Mouse (Mus musculus): Measurements from ENCODE around the gene Hnrnpa1. TPM values are rescaled to one million over a fixed set of nuclear protein-coding genes. Genes with fewer than 3 reads are reported as not detected.
"Not testable (repeated sequence)": the region's sequence is repeated elsewhere in the genome, so short reads cannot be mapped to it uniquely, and the experiment has no call there.

The Hnrnpa1 gene
- polyA plus RNA-seq, 1 experiment from 2014 or later: 211 TPM

DNA sequence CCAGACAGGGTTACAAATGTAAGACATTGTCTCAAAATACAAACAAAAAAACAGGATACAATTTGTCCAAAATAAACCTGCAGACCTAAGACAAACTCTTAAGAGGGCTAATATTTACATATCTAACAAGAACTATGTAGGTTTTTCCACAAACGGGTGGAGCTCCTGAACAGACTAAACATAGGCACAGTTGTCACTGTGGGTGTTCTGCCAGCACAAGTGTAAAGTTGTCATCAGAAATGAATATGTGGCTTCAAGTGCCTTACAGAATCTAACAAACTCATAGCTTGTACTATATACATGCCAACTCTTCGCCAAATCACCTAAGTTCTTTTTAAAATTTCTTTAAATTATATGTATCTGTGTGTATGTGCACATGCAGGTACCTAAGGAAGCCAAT lies 7.1 kb upstream of the Hnrnpa1 start:
- Histone ChIP-seq H3K36me3 (ENCODE audit: insufficient read depth, low read length) (no peaks in the 10 kb centered on the region), H3K9me3 (ENCODE audit: low read length) (no peaks in the 10 kb centered on the region), H3K27me3 (replicated peaks; ENCODE audit: insufficient read depth, low read length) (no peaks in the 10 kb centered on the region), H3K4me1 (ENCODE audit: insufficient read depth, low read depth, low read length) (peaks cover 3% of the 10 kb centered on the region; the same call in 1 of the 2 replicates), H3K9ac (replicated peaks; ENCODE audit: low read depth) (no peak overlapping the region), H3K4me2 (replicated peaks; ENCODE audit: low read depth, low read length) (no peak overlapping the region), H3K27ac (ENCODE audit: low read length) (no peak overlapping the region), H3K4me3 (ENCODE audit: low read depth, low read length) (no peak overlapping the region)
- WGBS: 51% methylated on average over 2 of the region's 2 CpGs
- no peak for TF ChIP-seq CTCF (IDR thresholded peaks at IDR 0.05)
- DNase-seq (ENCODE audit: low spot score) (no peak), ATAC-seq (no peak)

DNA sequence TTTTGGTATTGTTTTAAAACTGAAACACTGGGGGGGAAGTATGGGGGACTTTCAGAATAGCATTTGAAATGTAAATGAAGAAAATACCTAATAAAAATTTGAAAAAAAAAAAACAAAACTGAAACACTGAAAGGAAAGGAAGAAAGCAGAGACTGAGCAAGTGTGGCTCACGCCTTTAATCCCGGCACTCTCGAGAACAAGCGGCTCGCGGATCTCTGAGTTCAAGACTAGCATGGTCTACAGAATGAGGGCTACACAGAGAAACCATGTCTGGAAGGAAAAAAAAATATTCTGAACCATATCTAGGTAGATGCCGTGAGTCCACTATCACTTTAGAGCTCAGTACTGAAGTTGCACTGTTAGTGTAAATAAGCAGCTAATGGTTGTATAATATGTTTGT lies 2.9 kb upstream of the Hnrnpa1 start:
- H3K4me1 ChIP-seq (ENCODE audit: insufficient read depth, low read depth, low read length): no peaks in the 10 kb centered on the region
- H3K27me3 ChIP-seq (replicated peaks; ENCODE audit: insufficient read depth, low read length): no peaks in the 10 kb centered on the region
- H3K4me3 ChIP-seq (ENCODE audit: low read depth, low read length): no peak overlapping the region
- no peak overlapping the region for H3K9ac ChIP-seq (replicated peaks; ENCODE audit: low read depth)
- WGBS: 83% methylated on average over 7 of the region's 7 CpGs
- H3K27ac ChIP-seq (ENCODE audit: low read length): no peak overlapping the region
- H3K9me3 ChIP-seq (ENCODE audit: low read length): no peaks in the 10 kb centered on the region
- ATAC-seq (no peak), DNase-seq (ENCODE audit: low spot score) (no peak)
- TF ChIP-seq CTCF (IDR thresholded peaks at IDR 0.05) (no peak), EP300 (IDR thresholded peaks at IDR 0.05) (no peak)
- H3K36me3 ChIP-seq (ENCODE audit: insufficient read depth, low read length): no peaks in the 10 kb centered on the region
- H3K4me2 ChIP-seq (replicated peaks; ENCODE audit: low read depth, low read length): no peak overlapping the region

DNA sequence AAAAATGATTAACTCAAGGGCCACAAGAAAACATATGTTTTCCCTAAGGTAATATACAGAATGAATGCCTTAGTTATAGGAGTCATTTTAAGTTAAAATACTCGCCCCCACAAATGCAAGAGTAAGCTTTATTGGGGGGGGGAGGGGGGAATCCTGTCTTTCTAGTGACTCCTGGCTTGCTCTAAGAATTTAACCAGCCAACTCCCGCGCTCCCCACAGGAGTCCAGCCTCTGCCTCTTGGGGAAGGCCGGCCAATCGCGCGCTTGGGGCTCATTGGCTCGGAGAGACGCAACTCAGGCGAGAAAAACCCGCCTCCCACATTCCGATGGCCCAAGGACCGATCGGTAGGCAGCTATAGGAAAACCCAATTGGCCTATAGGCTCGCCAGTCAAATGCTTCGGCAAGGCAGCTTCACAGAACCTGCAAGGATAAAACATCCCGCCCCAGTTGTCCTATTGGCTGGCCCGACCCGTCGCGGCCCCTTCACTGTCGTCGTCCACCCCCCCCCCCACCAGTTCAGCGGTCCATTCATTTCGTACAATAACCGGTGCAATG lies 1.0 kb upstream of the Hnrnpa1 start:
- H3K9me3 ChIP-seq (ENCODE audit: low read length): no peaks in the 10 kb centered on the region
- no peak for TF ChIP-seq EP300 (IDR thresholded peaks at IDR 0.05)
- no peak for TF ChIP-seq CTCF (IDR thresholded peaks at IDR 0.05)
- peaks cover 7% of the 10 kb centered on the region; the same call in 1 of the 2 replicates for H3K36me3 ChIP-seq (ENCODE audit: insufficient read depth, low read length)
- peak overlapping the region; percentile 94 for H3K27ac ChIP-seq (ENCODE audit: low read length)
- peak overlapping the region; percentile 52 for H3K4me2 ChIP-seq (replicated peaks; ENCODE audit: low read depth, low read length)
- peak overlapping the region; percentile 3; the same call in 1 of the 2 replicates for H3K9ac ChIP-seq (replicated peaks; ENCODE audit: low read depth)
- no peaks in the 10 kb centered on the region for H3K27me3 ChIP-seq (replicated peaks; ENCODE audit: insufficient read depth, low read length)
- no peaks in the 10 kb centered on the region for H3K4me1 ChIP-seq (ENCODE audit: insufficient read depth, low read depth, low read length)
- ATAC-seq: peak; percentile 82
- H3K4me3 ChIP-seq (ENCODE audit: low read depth, low read length): peak overlapping the region; percentile 69
- DNase-seq (ENCODE audit: low spot score): peak; percentile 98
- under 1% methylated on average over 26 of the region's 26 CpGs for WGBS

DNA sequence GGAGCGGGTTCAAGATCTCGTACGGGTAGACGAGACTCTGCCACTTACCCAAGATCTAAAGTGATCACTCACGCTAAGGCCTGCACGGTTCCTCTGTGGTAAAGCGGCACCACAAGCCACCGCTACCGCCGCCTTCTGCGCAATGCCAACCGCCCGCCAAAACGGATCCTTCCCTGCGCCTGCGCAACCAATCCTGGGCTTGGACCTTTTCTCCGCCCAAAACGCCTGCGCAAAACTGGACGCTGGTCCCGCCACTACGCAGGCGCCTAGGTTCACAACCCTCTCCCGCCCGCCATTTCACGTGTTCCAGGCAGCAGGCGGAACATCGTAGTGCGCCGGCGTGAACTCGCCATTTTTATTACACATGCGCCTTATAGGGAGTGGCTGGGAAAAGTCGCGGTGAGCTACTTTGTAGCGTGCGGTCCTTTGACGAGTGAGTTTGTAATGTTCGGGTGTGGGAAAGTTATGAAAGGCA lies 510 bp upstream of the Hnrnpa1 start, which contains the start of gene Cbx5:
TSS of gene Cbx5 (minus strand) at position 132 of the 475 bp plus-strand sequence.
- peak; percentile 100 for DNase-seq (ENCODE audit: low spot score)
- H3K27ac ChIP-seq (ENCODE audit: low read length): peak within 1 kb of the TSS; percentile 94
- no peaks in the 10 kb centered on the region for H3K4me1 ChIP-seq (ENCODE audit: insufficient read depth, low read depth, low read length)
- H3K9me3 ChIP-seq (ENCODE audit: low read length): no peaks in the 10 kb centered on the region
- no peak for TF ChIP-seq EP300 (IDR thresholded peaks at IDR 0.05)
- TF ChIP-seq CTCF (IDR thresholded peaks at IDR 0.05): peak; percentile 26
- peak within 1 kb of the TSS; percentile 72 for H3K9ac ChIP-seq (replicated peaks; ENCODE audit: low read depth)
- no peaks in the 10 kb centered on the region for H3K27me3 ChIP-seq (replicated peaks; ENCODE audit: insufficient read depth, low read length)
- H3K36me3 ChIP-seq (ENCODE audit: insufficient read depth, low read length): peaks cover 7% of the 10 kb centered on the region; the same call in 1 of the 2 replicates
- H3K4me2 ChIP-seq (replicated peaks; ENCODE audit: low read depth, low read length): peak within 1 kb of the TSS; percentile 56
- H3K4me3 ChIP-seq (ENCODE audit: low read depth, low read length): peak within 1 kb of the TSS; percentile 69
- peak; percentile 94 for ATAC-seq
- WGBS: under 1% methylated on average over 39 of the region's 39 CpGs

DNA sequence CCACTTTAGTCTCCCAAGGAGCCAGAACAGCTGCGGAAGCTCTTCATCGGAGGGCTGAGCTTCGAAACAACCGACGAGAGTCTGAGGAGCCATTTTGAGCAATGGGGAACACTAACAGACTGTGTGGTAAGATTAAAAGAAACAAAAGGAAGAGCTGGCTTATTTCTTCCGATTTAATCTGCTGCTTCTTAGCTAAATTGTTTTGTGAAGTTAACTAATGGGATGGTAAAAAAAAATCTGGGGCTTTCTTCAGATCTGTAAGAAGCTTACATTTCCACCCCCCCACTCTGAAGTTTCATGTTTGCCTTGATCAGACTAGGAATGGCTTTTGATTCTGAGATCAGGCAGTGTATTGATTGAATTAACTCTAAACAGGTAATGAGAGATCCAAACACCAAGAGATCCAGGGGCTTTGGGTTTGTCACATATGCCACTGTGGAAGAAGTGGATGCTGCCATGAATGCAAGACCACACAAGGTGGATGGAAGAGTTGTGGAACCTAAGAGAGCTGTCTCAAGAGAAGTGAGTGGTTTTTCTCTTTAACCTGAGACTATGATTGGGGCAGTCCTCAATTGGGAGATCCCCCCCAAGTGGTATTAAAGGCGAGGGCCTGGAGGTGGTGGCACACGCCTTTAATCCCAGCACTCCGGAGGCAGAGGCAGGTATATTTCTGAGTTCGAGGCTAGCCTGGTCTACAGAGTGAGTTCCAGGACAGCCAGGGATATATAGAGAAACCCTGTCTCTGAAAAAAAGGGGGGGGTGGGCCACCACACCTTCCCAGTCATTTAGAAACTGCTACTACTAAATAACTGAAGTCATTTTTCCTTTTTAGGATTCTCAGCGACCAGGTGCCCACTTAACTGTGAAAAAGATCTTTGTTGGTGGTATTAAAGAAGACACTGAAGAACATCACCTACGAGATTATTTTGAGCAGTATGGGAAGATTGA lies 1.1 kb downstream of the Hnrnpa1 start:
- not testable (repeated sequence) for H3K36me3 ChIP-seq (ENCODE audit: insufficient read depth, low read length); H3K27me3 ChIP-seq (replicated peaks; ENCODE audit: insufficient read depth, low read length); DNase-seq (ENCODE audit: low spot score); H3K4me1 ChIP-seq (ENCODE audit: insufficient read depth, low read depth, low read length); H3K9me3 ChIP-seq (ENCODE audit: low read length); ATAC-seq
- Histone ChIP-seq H3K4me3 (ENCODE audit: low read depth, low read length) (peak overlapping the region; percentile 69), H3K27ac (ENCODE audit: low read length) (peak overlapping the region; percentile 94), H3K9ac (replicated peaks; ENCODE audit: low read depth) (peak overlapping the region; percentile 72), H3K4me2 (replicated peaks; ENCODE audit: low read depth, low read length) (peak overlapping the region; percentile 56)
- 3% methylated on average over 11 of the region's 12 CpGs for WGBS

DNA sequence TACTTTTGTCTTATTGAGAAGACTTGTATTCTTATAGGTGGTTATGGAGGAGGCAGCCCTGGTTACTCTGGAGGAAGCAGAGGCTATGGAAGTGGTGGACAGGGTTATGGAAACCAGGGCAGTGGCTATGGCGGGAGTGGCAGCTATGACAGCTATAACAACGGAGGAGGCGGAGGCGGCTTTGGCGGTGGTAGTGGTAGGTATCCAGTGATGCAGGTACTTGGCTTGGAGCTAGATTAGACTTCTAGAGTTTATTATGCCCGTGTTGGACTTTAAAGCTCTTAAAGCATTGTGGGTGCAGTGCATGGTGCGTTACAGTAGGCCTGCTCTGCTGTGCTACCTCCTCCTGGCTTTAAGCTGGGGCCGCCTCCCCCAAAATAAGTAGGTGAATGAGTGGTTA lies 2.7 kb downstream of the Hnrnpa1 start:
- DNase-seq (ENCODE audit: low spot score) (no peak), ATAC-seq (no peak)
- H3K4me3 ChIP-seq (ENCODE audit: low read depth, low read length): no peak overlapping the region
- H3K36me3 ChIP-seq (ENCODE audit: insufficient read depth, low read length): peaks cover 23% of the 10 kb centered on the region
- H3K27me3 ChIP-seq (replicated peaks; ENCODE audit: insufficient read depth, low read length): no peaks in the 10 kb centered on the region
- TF ChIP-seq CTCF (IDR thresholded peaks at IDR 0.05) (no peak), EP300 (IDR thresholded peaks at IDR 0.05) (no peak)
- no peaks in the 10 kb centered on the region for H3K9me3 ChIP-seq (ENCODE audit: low read length)
- WGBS: 48% methylated on average over 8 of the region's 8 CpGs
- no peak overlapping the region; the same call in 1 of the 2 replicates for H3K4me2 ChIP-seq (replicated peaks; ENCODE audit: low read depth, low read length)
- no peak overlapping the region for H3K9ac ChIP-seq (replicated peaks; ENCODE audit: low read depth)
- no peak overlapping the region for H3K27ac ChIP-seq (ENCODE audit: low read length)
- H3K4me1 ChIP-seq (ENCODE audit: insufficient read depth, low read depth, low read length): no peaks in the 10 kb centered on the region
